Mouse (Mus musculus) lung, adult 2 months (tissue): ENCODE measurements around the gene Trim72. TPM values are rescaled to one million over a fixed set of nuclear protein-coding genes. Genes with fewer than 3 reads are reported as not detected.
A peak's percentile ranks its signal among the peaks of the same experiment; 100 is the strongest.

ENCODE experiments used
- DNase-seq: peaks from one replicate; pipeline ENCODE4 v3.0.0; 2022
- H3K4me1 ChIP-seq: fragments of 200-500 bp; 2 replicates; pipeline ENCODE4 v1.6.1; 2011; ENCODE audit warnings: low read length; ENCODE audit not compliant: control insufficient read depth, insufficient read depth
- H3K4me3 ChIP-seq: fragments of 200-500 bp; replicated peaks from 2 replicates; pipeline ENCODE3; 2011; ENCODE audit warnings: low read depth, mild to moderate bottlenecking, control low read depth, low read length; ENCODE audit errors: extremely low read depth
- CTCF ChIP-seq: fragments of 200-500 bp; IDR thresholded peaks from 2 replicates; pipeline ENCODE4 v1.5.1; 2011; ENCODE audit warnings: mild to moderate bottlenecking, low read length, control low read depth; ENCODE audit not compliant: insufficient read depth
- POLR2A ChIP-seq: fragments of 200-500 bp; IDR thresholded peaks from 2 replicates; pipeline ENCODE4 v1.6.1; 2011; ENCODE audit warnings: low read depth, mild to moderate bottlenecking, control low read depth, low read length, borderline replicate concordance; ENCODE audit errors: extremely low read depth
- WGBS: fragments of 180-500 bp; shearing (Covaris S2); methylation state at CpG from one replicate; pipeline ENCODE4 v1.1.7; 2018; 5-methylcytosine and 5-hydroxymethylcytosine counted together
- polyA plus RNA-seq: library from polyadenylated mRNA; depleted of rRNA; stranded (reverse); fragments of >200 nt; gene quantifications from 2 replicates; pipeline ENCODE4 v1.2.3, GENCODE M21; 2012; rRNA removed

Gene Trim72
- polyA plus RNA-seq, result 5.1 and 15.4 TPM in 2 replicates

DNA sequence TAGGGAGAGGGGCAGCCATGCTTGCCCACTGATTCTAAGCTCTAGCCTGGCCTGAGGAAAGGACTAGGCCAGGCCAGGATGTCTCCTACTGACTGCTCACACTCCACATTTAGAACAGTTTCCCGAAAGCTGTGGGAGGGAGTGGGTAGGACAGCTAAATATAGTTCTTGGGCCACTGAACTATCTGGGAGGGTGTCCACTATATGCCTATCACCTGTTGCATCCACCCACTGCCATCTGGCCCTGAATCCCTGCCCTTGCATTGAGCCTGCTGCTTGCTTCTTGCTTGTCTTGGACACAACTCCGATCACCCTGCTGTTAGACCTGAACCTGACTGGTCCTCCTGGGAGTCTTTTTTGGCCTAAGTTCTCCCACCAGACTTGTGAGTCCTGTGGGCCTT is at the start of gene Trim72:
Trim72 (plus strand) TSS at position 262 of the 400 bp plus-strand sequence.
- DNase-seq, result no peak
- 75% methylated on average over 2 of the region's 2 CpGs for WGBS
- peak within 1 kb of the TSS; percentile 47 for H3K4me3 ChIP-seq
- H3K4me1 ChIP-seq, result peaks cover 5% of the 10 kb centered on the region; the same call in 1 of the 2 replicates
- TF ChIP-seq CTCF (no peak), POLR2A (no peak)

DNA sequence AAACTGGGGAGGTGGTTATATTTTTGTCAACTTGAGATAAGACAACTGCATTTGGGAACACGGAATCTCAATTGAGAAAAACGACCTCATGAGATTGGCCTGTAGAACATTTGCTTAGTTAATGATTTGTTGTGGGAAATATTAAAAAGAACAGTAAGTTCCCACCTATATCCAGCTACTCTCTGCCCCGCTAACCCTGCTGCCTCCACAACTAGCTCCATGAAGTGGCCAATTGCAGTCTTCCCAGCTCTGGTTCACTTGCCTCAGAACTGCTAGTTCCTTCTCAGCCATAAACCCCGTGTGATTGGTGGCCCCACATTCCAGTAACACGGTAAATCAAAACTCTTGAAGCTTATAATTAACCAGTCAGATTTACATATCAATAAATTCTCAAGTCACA is 44.4 kb upstream of the Trim72 start:
- Histone ChIP-seq H3K4me3 (no peak overlapping the region), H3K4me1 (no peaks in the 10 kb centered on the region)
- DNase-seq, result no peak
- 57% methylated on average over 5 of the region's 5 CpGs for WGBS
- TF ChIP-seq CTCF, result no peak

DNA sequence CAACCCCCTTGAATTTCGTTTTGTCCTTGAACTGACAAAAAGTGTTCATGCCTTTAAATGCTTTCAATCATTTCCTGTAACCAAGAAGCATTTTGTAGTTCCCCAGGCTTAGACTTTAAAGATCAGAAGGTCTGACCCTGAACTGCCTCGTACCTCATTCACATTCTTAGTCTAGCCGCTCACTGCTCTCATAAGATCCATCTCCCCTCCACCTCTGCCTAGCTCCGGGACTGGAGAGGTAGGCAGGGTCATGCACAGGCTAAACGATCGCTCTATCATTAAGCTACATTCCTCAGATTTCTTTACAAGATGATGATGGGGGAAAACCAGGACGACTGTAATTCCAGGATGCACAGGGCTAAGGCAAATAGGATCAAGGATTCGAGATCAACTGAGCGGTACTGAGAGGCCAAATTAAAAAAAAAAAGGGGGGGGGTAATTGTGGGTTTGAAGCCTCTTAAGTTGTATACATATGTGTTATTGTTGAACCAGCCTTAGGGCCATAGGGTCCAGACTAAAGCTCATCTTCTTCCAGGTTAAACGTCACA is 37.3 kb upstream of the Trim72 start:
- Histone ChIP-seq H3K4me3 (peak overlapping the region; percentile 100), H3K4me1 (peaks cover 14% of the 10 kb centered on the region)
- TF ChIP-seq CTCF, result no peak
- no peak for TF ChIP-seq POLR2A
- WGBS, result 10% methylated on average over 10 of the region's 10 CpGs
- no peak for DNase-seq

DNA sequence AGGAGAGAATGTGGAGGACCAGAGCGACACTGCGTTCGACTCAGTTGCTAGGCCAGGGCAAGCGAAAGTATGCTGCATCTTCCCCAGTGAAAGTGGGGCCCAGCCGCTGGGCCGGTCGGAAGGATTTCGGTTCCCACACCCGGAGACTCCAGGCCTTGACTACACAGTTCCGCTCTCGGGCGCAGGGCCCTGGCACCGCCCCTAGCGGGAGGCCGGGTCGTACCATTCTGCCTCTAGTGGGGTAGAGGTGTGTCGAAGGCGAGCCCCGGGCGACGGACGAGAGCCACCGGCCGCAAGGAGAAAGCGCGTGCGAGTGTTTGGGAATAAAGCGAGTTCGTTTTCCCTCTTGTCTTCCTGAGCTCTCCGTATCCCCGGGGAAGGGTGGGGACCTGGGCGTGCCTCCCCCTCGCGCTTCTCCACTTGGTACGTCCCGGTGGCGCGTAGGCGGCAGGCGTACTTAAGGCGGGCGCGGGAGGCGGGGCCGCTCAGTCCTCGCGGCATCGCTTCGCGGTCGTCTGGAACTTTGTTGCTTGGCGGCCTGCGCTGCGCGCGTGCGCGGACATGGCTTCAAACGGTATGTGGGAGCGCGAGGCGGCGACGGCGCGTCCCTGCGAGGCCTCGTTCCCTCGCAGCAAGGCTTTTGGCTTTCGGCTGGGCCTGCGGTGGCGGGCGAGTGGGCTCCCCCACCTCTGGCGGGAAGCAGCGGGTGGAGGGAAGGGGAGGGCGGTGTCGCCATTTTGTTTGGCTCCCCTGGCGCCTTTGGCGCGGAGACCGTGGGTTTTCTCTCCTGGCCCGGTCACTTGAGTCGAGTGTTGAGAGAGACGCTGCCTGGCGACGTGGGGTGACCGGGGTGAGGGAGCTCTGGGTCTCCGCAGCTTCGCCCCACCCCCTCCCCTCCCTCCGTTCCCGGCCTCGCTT is 36.5 kb upstream of the Trim72 start, which contains the start of gene Fus:
Fus (plus strand) TSS at position 454 of the 918 bp plus-strand sequence.
- WGBS, result 1% methylated on average over 89 of the region's 92 CpGs
- peak within 1 kb of the TSS; percentile 100 for H3K4me3 ChIP-seq
- DNase-seq, result peak; percentile 98
- peaks cover 14% of the 10 kb centered on the region for H3K4me1 ChIP-seq
- TF ChIP-seq POLR2A (peak; percentile 100), CTCF (no peak)

DNA sequence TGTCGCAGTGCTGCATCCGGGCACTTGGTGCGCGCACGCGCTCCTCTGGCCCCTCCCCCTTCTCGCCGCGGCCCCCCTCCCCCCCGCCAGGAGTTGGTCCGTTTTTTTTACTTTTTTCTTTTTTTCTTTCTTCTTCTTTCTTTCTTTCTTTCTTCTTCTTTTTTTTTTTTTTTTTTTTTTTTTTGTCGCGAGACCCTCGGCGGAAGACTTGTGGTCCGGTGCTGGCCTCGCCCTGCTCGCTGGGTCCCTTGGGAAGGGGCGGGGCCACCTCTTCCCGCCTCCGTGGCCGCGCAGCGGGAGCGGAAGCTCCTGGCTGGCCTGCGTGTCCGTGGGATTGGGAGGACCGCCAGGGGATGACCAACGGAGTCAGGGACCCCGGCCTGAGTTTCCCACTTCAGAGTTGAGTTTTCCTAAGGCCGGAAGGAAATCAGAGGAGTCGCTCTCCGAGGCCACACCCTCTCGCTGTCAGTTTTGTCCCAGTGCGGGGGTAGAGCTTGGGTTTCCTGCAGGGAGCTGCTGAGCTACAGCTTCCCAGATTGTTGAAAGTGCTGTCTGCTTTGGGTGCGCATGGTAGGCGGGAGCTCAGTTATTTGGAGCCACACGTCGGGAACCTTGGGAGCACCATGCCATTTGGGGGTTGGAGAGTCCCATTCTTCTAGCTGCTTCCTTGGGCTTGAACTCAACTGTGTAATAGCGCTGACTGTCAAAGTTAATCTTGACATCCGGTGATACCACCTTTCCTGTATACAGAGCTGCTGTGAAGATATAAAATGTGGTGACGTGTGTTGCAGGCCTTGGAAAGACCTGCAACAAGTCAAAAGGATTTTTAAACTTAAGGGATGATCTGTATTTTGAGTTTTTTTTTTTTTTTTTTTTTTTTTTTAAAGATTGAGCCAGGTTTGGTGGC is 35.6 kb upstream of the Trim72 start:
- DNase-seq, result peak; percentile 79
- WGBS, result 1% methylated on average over 42 of the region's 42 CpGs
- Histone ChIP-seq H3K4me3 (peak overlapping the region; percentile 100), H3K4me1 (peaks cover 14% of the 10 kb centered on the region)
- TF ChIP-seq POLR2A, result 0 out of 2 replicates have a peak, but pooled peaks have one; percentile 7
- no peak for TF ChIP-seq CTCF

DNA sequence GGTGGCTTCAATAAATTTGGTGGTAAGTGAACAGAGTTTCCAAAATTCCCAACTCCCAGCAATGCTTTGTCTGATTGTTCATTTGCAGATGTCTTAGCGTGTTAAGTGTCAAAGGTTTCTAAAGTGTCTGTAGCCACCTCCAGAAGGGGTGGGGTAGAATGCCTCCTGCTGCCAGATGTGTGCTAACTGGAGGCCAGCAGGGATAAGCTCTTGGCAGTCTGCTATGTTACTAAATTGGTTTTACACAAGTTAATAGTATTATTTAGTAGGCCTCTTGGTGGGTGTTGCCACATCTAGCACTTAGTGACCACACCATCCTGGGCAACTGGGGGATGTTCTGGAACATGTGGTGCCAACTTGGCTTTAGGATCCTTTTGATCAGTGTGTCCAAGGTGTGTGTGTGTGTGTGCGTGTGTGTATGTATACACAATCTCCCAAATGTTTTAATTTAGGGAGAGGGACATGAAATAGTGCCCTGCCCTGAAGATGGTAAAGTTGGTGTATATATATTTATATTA is 29.3 kb upstream of the Trim72 start:
- H3K4me3 ChIP-seq, result no peak overlapping the region
- H3K4me1 ChIP-seq, result peaks cover 6% of the 10 kb centered on the region
- WGBS, result 65% methylated on average over 2 of the region's 2 CpGs
- TF ChIP-seq CTCF (no peak), POLR2A (no peak)
- no peak for DNase-seq

DNA sequence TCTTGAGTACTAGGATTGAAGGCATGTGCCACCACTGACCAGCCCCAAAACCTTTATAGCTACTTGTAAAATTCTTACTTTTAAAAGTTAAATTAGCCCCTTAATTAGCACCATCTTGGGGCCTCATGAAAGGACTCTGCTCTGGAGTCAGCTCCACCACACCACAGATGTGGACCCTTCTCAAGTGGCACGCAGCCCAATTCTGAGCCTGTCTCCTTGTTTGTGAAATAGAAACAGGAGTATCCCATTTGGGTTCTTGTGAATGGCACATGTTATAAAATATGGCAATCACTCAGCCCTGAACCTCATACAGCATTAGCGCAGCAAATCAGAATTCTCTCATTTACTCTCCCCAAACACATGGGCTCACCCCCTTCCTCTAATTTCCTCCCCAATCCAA is 24.9 kb upstream of the Trim72 start:
- Histone ChIP-seq H3K4me1 (no peaks in the 10 kb centered on the region), H3K4me3 (no peak overlapping the region)
- TF ChIP-seq CTCF, result no peak
- TF ChIP-seq POLR2A, result no peak
- no peak for DNase-seq
- WGBS, result 96% methylated on average over 2 of the region's 2 CpGs

DNA sequence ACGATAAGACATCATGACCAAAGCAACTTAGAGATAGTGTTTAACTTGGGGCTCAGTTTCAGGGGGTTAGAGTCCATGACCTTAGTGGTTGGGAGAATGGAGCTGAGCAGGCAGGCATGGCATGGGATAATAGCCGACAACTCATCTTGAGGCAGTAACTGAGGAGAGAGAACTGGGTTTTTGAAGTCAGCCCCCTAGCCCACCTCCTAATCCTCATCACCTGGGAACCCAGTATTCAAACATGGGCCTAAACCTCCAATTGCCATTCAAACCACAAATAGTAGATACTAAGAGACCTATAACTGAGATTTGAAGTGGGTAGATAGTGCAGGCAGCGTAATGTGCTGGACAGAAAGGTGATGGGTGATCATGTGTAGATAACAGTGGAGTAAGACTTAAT is 23.1 kb upstream of the Trim72 start:
- TF ChIP-seq POLR2A (no peak), CTCF (no peak)
- no peak for DNase-seq
- no peak overlapping the region for H3K4me3 ChIP-seq
- no peaks in the 10 kb centered on the region for H3K4me1 ChIP-seq
- WGBS, result 86% methylated on average over 3 of the region's 3 CpGs

DNA sequence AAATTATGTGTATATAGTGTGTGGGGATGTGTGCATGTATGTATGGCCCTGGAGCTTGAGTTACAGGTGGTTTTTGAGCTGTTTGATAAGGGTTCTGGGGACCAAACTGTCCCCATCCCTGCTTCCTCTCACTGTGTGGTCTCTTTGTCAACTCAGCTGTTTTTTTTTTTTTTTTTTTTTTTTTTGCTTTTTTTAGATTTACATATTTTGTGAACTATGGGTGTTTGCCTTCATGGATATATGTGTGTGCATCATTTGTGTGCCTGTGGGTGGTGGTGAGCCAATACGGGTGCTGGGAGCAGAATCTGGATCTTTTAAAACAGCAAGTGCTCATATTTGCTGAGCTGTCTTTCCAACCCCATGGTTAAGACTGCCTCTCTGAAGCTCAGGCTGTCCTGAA is 14.8 kb upstream of the Trim72 start:
- 76% methylated on average over 1 of the region's 1 CpGs for WGBS

More for the DNA sequence above, 14.8 kb upstream of the Trim72 start:
- DNase-seq, result no peak
- TF ChIP-seq POLR2A (no peak), CTCF (no peak)
- no peak overlapping the region for H3K4me3 ChIP-seq
- H3K4me1 ChIP-seq, result peaks cover 7% of the 10 kb centered on the region; the same call in 1 of the 2 replicates
